Mouse (Mus musculus) adrenal gland, postnatal 4 days (tissue): Measurements from ENCODE around the gene Myo1a. TPM values are rescaled to one million over a fixed set of nuclear protein-coding genes. Genes with fewer than 3 reads are reported as not detected.
"Not testable (repeated sequence)": the region's sequence is repeated elsewhere in the genome, so short reads cannot be mapped to it uniquely, and the experiment has no call there.

ENCODE experiments used
- DNase-seq, 2 experiments: peaks; one replicate each; pipeline ENCODE4 v3.0.0; 2021 to 2022; ENCODE audit warnings: low spot score in 2 of 2, mixed read lengths in 2 of 2
- long read RNA-seq, 2 experiments: library from polyadenylated mRNA; stranded (forward); transcript quantifications; one replicate each; pipeline ENCODE4 v2.0.0; 2021
- total RNA-seq, 2 experiments: library from RNA; stranded (reverse); gene quantifications; 2 replicates each; pipeline ENCODE4 v1.2.3; 2021

Gene Myo1a
- total RNA-seq, result 1 to 10 TPM; 1.6 to 2.1 TPM
- long read RNA-seq, experiment 1, partial matches to known transcripts, result 2 of 2 reads
- long read RNA-seq, experiment 1, other reads (novel, unspliced or antisense), result 0 of 2 reads
- long read RNA-seq, experiment 2, partial matches to known transcripts, result 5 of 5 reads
- long read RNA-seq, experiment 2, other reads (novel, unspliced or antisense), result 0 of 5 reads

- DNase-seq, result no peak
Observed at GRCm38 (mm10) chr10:127704766-127705220, at the start of gene Myo1a. TSS of gene Myo1a (plus strand) at chr10:127705170.

GRCm38 (mm10) chr10:127657617-127658016, 47.4 kb upstream of the Myo1a start:
- not testable (repeated sequence) for DNase-seq

GRCm38 (mm10) chr10:127658076-127658475, 46.9 kb upstream of the Myo1a start:
- no peak for DNase-seq

- no peak for DNase-seq
Observed at GRCm38 (mm10) chr10:127659551-127659950, 45.4 kb upstream of the Myo1a start.

GRCm38 (mm10) chr10:127661291-127661914, 43.6 kb upstream of the Myo1a start:
- no peak for DNase-seq

- peak in 1 of 2 experiments; percentile 47 for DNase-seq
Observed at GRCm38 (mm10) chr10:127661915-127662663, 42.9 kb upstream of the Myo1a start.

- DNase-seq, result no peak
Observed at GRCm38 (mm10) chr10:127662666-127663253, 42.2 kb upstream of the Myo1a start.

- no peak for DNase-seq
Observed at GRCm38 (mm10) chr10:127663590-127663989, 41.4 kb upstream of the Myo1a start.

- DNase-seq, result no peak
Observed at GRCm38 (mm10) chr10:127664166-127664565, 40.8 kb upstream of the Myo1a start.

- DNase-seq, result no peak
Observed at GRCm38 (mm10) chr10:127664891-127665290, 40.1 kb upstream of the Myo1a start.

- DNase-seq, result no peak
Observed at GRCm38 (mm10) chr10:127665366-127666181, 39.4 kb upstream of the Myo1a start.

- peak; percentile 71 to 83 for DNase-seq
Observed at GRCm38 (mm10) chr10:127666501-127667268, 38.3 kb upstream of the Myo1a start, which contains the start of gene Nemp1. TSS of gene Nemp1 (plus strand) at chr10:127666901.

- peak in 1 of 2 experiments; percentile 74 for DNase-seq
Observed at GRCm38 (mm10) chr10:127667269-127668092, 37.5 kb upstream of the Myo1a start.

GRCm38 (mm10) chr10:127668093-127669050, 36.6 kb upstream of the Myo1a start, which contains the start of gene Nab2:
TSS of gene Nab2 (minus strand) at chr10:127668568.
- DNase-seq, result peak in 1 of 2 experiments; percentile 66

- DNase-seq, result no peak
Observed at GRCm38 (mm10) chr10:127669170-127669569, 35.8 kb upstream of the Myo1a start.

- no peak for DNase-seq
Observed at GRCm38 (mm10) chr10:127670185-127670584, 34.8 kb upstream of the Myo1a start.

- no peak for DNase-seq
Observed at GRCm38 (mm10) chr10:127671276-127671675, 33.7 kb upstream of the Myo1a start.
